Mouse (Mus musculus) ES-Bruce4 (cell line): Measurements from ENCODE around the gene Wdpcp.

Experiments used
- CTCF ChIP-seq: IDR thresholded peaks from one replicate; pipeline ENCODE4 v1.8.1; 2011; ENCODE audit warnings: low read depth, low read length
- POLR2A ChIP-seq: IDR thresholded peaks from one replicate; pipeline ENCODE4 v1.8.1; 2011; ENCODE audit warnings: low read length; ENCODE audit not compliant: insufficient read depth

- TF ChIP-seq CTCF (no peak), POLR2A (no peak)
These were observed 7.2 kb upstream of the Wdpcp start for GRCm38 (mm10) chr11:21564681-21565405.
